Mouse (Mus musculus): ENCODE results near the gene Snx12. TPM values are rescaled to one million over a fixed set of nuclear protein-coding genes. Genes with fewer than 3 reads are reported as not detected.

The Snx12 gene
- 36.5 to 51.4 TPM (median 45.7 TPM) in 4 replicates for total RNA-seq (2023)

GRCm38 (mm10) chrX:101221834-101222795, at the start of gene Snx12:
Gene Snx12 (minus strand): TSS chrX:101222563.

GRCm38 (mm10) chrX:101268755-101269124, 46.4 kb upstream of the Snx12 start, which contains the start of gene Gm20489:
Gene Gm20489 (minus strand): TSS chrX:101269023.

GRCm38 (mm10) chrX:101268025-101268754, 45.8 kb upstream of the Snx12 start, which contains the start of gene Il2rg:
Gene Il2rg (minus strand): TSS chrX:101268255.

GRCm38 (mm10) chrX:101263892-101264291, 41.5 kb upstream of the Snx12 start, which contains the start of gene Gm614:
Gene Gm614 (minus strand): TSS chrX:101263992.

GRCm38 (mm10) chrX:101253952-101254729, 31.8 kb upstream of the Snx12 start, which contains the start of gene Foxo4:
Gene Foxo4 (plus strand): TSS chrX:101254528.

GRCm38 (mm10) chrX:101085920-101086319, 136.4 kb downstream of the Snx12 start, which contains the start of gene Slc7a3:
Gene Slc7a3 (minus strand): TSS chrX:101086020.

GRCm38 (mm10) chrX:101059541-101059940, 162.8 kb downstream of the Snx12 start, which contains the start of gene Tex11:
Gene Tex11 (minus strand): TSS chrX:101059667.

Other genes with a start within 250 kb of the Snx12 start
- gene Tex11, start 162.9 kb downstream of the Snx12 start, total RNA-seq (2023), result 0.18 TPM in 1 of 4 replicates, not detected in the others
- 0.43 to 0.86 TPM (median 0.80 TPM) in 3 of 4 replicates, not detected in the other for gene Slc7a3, start 136.5 kb downstream of the Snx12 start, total RNA-seq (2023)
- gene Foxo4, start 32.0 kb upstream of the Snx12 start, total RNA-seq (2023), result 30.8 to 35.3 TPM (median 33.3 TPM) in 4 replicates
- gene Gm614, start 41.4 kb upstream of the Snx12 start, total RNA-seq (2023), result 60.8 to 73.3 TPM (median 71.7 TPM) in 4 replicates
- gene Il2rg, start 45.7 kb upstream of the Snx12 start, total RNA-seq (2023), result 556 to 625 TPM (median 571 TPM) in 4 replicates
- gene Gm20489, start 46.5 kb upstream of the Snx12 start, total RNA-seq (2023), result not detected in 4 replicates
- gene Med12, start 51.5 kb upstream of the Snx12 start, total RNA-seq (2023), result 165 to 200 TPM (median 175 TPM) in 4 replicates
- 0.48 to 1.6 TPM (median 0.58 TPM) in 3 of 4 replicates, not detected in the other for gene Nlgn3, start 76.6 kb upstream of the Snx12 start, total RNA-seq (2023)
- not detected in 4 replicates for gene Gjb1, start 153.8 kb upstream of the Snx12 start, total RNA-seq (2023)
- gene Zmym3, start 198.3 kb upstream of the Snx12 start, total RNA-seq (2023), result 35.5 to 39.5 TPM (median 38.5 TPM) in 4 replicates
- 210 to 256 TPM (median 212 TPM) in 4 replicates for gene Nono, start 206.8 kb upstream of the Snx12 start, total RNA-seq (2023)
- 0.60 to 2.4 TPM (median 1.6 TPM) in 4 replicates for gene Itgb1bp2, start 226.5 kb upstream of the Snx12 start, total RNA-seq (2023)

Data from B cell, adult 62 days (primary cell).